Mouse (Mus musculus) megakaryocyte, embryonic 14.5 days (primary cell): ENCODE results near the gene Rin3. TPM values are rescaled to one million over a fixed set of nuclear protein-coding genes. Genes with fewer than 3 reads are reported as not detected.

Experiments used
- H3K27me3 ChIP-seq: replicated peaks from 2 replicates; pipeline ENCODE3; 2012; ENCODE audit warnings: inconsistent platforms
- H3K36me3 ChIP-seq: replicated peaks from 2 replicates; pipeline ENCODE3; 2012; ENCODE audit warnings: low read length, inconsistent platforms, mixed read lengths
- H3K4me1 ChIP-seq: 2 replicates; pipeline ENCODE4 v1.6.1; 2012; ENCODE audit warnings: inconsistent platforms
- H3K4me3 ChIP-seq: replicated peaks from 2 replicates; pipeline ENCODE3; 2012; ENCODE audit warnings: moderate library complexity, mild to moderate bottlenecking, inconsistent platforms
- H3K9me3 ChIP-seq: 2 replicates; pipeline ENCODE4 v1.6.1; 2012; ENCODE audit warnings: inconsistent platforms
- FLI1 ChIP-seq: IDR thresholded peaks from 2 replicates; pipeline ENCODE4 v1.6.1; 2012; ENCODE audit warnings: low read length, inconsistent platforms, mixed read lengths
- GATA1 ChIP-seq: IDR thresholded peaks from 3 replicates; pipeline ENCODE4 v1.6.1; 2012; ENCODE audit warnings: mixed read lengths, low read length, inconsistent platforms, borderline replicate concordance
- polyA plus RNA-seq: library from polyadenylated mRNA; stranded (reverse); fragments of >175 nt; gene quantifications from 2 replicates; pipeline ENCODE4 v1.2.3, GENCODE M21; 2012; ENCODE audit warnings: low replicate concordance; ENCODE audit not compliant: insufficient read depth

Rin3 gene
- polyA plus RNA-seq, 1 experiment: 117 TPM

DNA sequence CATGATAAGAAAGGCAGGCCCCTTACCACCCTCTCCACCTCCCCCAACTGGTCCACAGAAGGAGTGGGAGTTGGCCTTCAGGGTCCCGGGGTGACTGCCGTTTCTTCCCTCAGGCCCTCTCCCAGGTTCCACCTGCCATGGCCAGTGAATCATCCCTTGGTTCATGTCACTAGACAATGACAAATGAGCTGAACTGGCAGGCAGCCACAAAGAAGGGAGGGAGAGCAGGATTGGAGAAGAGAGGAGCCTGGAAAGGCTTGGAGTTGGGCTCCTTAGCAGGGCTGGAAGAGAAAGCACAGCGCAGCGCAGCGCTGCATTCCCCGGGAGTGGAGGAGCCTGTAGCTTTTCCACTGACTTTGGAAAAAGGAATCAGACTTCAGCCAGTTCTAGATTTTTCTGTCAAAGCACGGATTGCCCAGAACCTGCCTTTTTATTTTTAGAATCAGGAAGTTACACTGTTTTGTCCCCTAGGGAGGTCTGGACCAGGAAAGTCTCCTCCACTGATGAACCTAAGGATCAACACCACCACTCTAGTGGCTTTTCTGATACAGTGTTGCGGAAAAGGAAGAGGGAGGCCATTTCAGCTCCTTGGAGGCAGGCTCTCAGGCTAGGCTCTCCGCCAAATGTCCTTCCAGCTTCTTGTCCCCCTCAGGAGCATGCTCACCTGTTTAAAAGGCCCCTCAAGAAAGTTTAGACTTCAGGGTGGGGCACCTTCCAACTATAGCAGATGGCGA, 4.0 kb downstream of the Rin3 start:
- no peaks in the 10 kb centered on the region for H3K27me3 ChIP-seq
- peaks cover 94% of the 10 kb centered on the region for H3K4me1 ChIP-seq
- TF ChIP-seq GATA1 (no peak), FLI1 (no peak)
- H3K36me3 ChIP-seq: peaks cover 70% of the 10 kb centered on the region
- no peaks in the 10 kb centered on the region for H3K9me3 ChIP-seq
- peak overlapping the region; percentile 97 for H3K4me3 ChIP-seq

DNA sequence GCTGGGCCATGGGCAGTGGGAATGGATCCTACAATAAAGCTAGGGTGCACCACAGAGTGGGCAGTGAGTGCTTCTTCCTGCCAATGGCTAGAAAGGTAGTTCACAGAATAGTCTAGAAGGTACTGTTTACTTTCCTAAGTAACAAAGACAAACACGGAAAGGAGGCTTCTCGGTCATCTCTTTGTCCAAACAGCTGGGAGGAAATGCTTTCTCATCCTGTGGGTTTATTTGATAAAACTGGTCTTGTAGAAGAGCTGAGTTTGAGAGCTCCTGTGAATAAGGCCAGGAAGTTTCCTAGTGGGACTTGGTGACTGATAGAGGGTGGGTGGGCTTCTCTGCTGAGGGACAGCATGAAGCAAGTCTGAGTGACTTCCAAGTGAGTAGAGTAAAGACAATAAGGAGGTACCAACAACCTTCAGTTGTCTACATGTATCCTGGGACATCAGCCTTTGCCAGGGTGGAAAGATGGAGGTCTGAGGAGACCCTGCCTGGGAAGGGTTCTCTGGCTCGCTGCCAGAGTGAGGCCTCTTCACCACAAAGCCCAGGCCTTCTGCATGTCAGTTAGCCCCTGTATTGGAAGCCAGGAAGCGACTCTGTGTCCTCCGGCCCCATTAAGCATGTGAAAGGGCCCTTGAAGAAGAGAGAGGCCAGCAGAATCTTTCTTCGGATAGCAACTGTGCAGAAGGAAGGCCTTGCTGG, 5.2 kb downstream of the Rin3 start:
- TF ChIP-seq GATA1 (no peak), FLI1 (peak; percentile 33; the same call in 1 of the 2 replicates)
- peaks cover 82% of the 10 kb centered on the region for H3K36me3 ChIP-seq
- H3K4me1 ChIP-seq: peaks cover 96% of the 10 kb centered on the region
- peak overlapping the region; percentile 86 for H3K4me3 ChIP-seq
- no peaks in the 10 kb centered on the region for H3K9me3 ChIP-seq
- H3K27me3 ChIP-seq: no peaks in the 10 kb centered on the region

DNA sequence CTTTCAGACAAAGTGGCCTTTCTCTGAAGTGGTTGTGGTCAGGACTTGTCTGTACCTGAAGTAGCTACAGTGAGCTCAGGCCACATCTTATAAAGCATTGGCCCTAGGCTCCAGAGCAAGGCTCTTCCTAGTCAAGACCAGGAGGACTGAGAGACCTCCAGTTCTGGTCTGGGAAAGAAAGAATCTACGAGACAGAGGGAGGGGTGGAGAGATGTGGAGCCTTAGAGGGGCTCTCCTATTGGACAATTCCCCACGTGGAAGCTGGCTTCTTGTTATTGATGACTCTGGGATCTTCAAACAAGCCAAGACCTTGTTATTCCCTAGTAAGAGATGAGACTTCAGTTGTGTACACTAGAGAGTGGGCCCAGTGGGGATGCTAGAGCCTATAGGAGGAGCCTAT, 6.0 kb downstream of the Rin3 start:
- H3K27me3 ChIP-seq: no peaks in the 10 kb centered on the region
- no peaks in the 10 kb centered on the region for H3K9me3 ChIP-seq
- peaks cover 90% of the 10 kb centered on the region for H3K36me3 ChIP-seq
- H3K4me1 ChIP-seq: peaks cover 100% of the 10 kb centered on the region
- no peak for TF ChIP-seq GATA1
- no peak for TF ChIP-seq FLI1
- peak overlapping the region; percentile 29 for H3K4me3 ChIP-seq

DNA sequence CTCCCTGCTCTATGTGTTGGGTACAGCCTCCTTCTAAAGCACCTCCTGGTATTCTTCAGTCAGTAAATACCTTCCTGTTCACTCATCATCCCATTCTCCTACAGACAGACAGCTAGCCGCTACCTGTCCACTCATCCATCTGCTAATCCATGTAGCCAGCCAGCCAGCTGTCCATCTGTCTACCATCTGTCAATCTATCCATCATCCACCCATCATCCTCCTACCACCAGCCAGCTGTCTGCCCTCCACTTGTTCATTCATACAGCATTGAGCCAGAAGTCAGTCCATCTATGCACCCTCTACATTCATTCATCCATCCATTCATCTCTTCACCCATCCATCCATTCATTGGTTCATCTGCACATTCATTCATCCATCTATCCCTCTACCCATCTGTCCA, 6.7 kb downstream of the Rin3 start:
- Histone ChIP-seq H3K27me3 (no peaks in the 10 kb centered on the region), H3K4me3 (peak overlapping the region; percentile 78), H3K36me3 (peaks cover 96% of the 10 kb centered on the region), H3K9me3 (no peaks in the 10 kb centered on the region), H3K4me1 (peaks cover 100% of the 10 kb centered on the region)
- no peak for TF ChIP-seq GATA1
- no peak for TF ChIP-seq FLI1

DNA sequence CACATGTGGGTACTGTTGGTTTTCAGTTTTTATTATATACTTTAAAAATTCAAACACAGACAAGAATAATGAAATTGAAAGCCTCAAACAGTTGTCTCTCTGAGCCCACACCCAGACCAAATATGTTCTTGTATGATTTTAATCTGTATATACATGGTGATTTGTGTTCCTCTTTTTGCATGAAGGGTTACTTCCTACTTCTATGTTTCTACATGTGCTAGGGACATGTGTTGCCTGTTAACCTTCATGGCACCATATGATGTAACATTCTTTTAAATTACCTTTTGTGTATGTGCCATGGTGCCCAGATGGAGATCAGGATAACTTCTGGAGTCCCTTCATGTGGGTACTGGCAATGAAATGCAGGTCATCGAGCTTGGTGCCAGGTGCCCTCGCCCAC, 7.8 kb downstream of the Rin3 start:
- no peaks in the 10 kb centered on the region for H3K27me3 ChIP-seq
- H3K4me1 ChIP-seq: peaks cover 100% of the 10 kb centered on the region
- TF ChIP-seq GATA1: no peak
- TF ChIP-seq FLI1: no peak
- peaks cover 96% of the 10 kb centered on the region for H3K36me3 ChIP-seq
- no peaks in the 10 kb centered on the region for H3K9me3 ChIP-seq
- peak overlapping the region; percentile 55 for H3K4me3 ChIP-seq

DNA sequence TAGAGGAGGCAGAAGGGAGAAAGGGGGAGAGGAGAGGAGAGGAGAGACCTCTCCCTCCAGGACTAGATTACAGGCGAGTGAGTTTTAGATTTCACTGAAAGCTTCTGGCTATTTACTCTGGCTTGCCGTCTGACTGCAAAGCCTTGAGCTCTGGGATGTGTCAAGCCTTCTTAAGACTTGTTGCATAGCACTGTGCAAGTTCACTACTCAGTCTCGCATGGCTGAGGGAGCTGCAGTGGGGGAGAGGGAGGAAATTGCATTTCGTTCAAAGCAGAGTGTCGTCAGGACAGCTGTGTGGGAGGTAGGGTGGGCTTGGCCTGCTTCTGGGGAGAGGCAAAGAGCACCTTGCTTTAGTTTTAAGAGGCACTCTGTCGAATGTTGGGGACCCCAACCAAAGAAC, 8.8 kb downstream of the Rin3 start:
- Histone ChIP-seq H3K27me3 (no peaks in the 10 kb centered on the region), H3K9me3 (no peaks in the 10 kb centered on the region), H3K36me3 (peaks cover 94% of the 10 kb centered on the region), H3K4me1 (peaks cover 100% of the 10 kb centered on the region), H3K4me3 (peak overlapping the region; percentile 81)
- TF ChIP-seq FLI1 (no peak), GATA1 (no peak)

DNA sequence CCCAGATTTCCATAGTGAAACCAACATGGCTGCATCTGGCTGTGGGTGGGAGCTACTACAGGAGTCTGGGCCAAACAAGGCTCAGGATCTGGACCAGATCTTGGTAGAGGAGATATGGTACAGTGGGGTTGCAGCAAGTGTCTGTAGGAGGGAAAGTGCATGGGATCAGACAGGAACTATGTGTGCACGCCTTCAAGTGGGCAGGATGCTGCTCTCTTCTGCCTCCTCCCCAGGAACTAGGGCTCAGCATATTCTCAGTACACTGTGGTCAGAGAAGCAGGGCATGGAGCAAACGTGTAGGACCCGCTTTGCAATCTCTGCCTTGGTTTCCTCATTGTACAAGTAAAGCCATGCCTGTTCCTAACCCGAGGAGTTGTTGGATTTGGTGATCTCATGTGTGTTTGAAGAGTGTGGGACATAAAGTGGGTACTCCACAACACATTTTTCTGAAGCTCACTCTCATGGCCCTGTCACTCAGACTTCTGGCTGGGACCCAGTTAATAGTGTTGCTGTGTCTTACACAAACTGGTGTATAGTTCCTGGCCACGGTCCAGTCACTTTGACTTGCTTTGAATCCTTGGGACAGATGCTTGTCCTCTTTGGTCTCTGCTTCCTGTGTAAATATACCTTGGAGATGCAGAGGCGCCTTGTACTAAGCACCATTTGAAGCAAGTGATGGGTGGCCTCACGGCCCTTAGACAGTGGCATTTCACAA, 9.8 kb downstream of the Rin3 start:
- peaks cover 100% of the 10 kb centered on the region for H3K4me1 ChIP-seq
- no peak for TF ChIP-seq FLI1
- H3K9me3 ChIP-seq: no peaks in the 10 kb centered on the region
- peak overlapping the region; percentile 81 for H3K4me3 ChIP-seq
- H3K27me3 ChIP-seq: no peaks in the 10 kb centered on the region
- peaks cover 94% of the 10 kb centered on the region for H3K36me3 ChIP-seq

DNA sequence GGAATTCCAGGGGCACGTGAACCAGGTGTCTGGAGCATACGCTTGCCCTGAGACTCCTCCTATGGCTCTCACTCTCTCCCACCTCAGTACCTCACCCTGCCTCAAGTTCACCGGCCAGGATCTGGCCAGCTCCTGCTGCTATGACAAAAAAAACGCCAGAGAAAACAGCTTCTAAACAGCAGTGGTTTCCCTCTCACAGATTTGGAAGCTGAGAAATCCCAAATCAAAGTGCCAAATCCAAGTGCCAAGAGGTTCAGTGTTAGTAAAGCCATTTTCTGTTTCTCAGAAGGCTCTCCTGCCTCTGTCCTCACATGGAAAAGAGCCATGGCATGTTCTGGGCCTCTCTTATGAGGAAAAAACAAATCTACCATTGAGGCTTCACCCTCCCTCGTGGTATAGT, 11.8 kb downstream of the Rin3 start:
- H3K4me3 ChIP-seq: peak overlapping the region; percentile 48
- H3K4me1 ChIP-seq: peaks cover 100% of the 10 kb centered on the region
- no peaks in the 10 kb centered on the region for H3K27me3 ChIP-seq
- no peaks in the 10 kb centered on the region for H3K9me3 ChIP-seq
- no peak for TF ChIP-seq FLI1
- TF ChIP-seq GATA1: no peak
- peaks cover 92% of the 10 kb centered on the region for H3K36me3 ChIP-seq

DNA sequence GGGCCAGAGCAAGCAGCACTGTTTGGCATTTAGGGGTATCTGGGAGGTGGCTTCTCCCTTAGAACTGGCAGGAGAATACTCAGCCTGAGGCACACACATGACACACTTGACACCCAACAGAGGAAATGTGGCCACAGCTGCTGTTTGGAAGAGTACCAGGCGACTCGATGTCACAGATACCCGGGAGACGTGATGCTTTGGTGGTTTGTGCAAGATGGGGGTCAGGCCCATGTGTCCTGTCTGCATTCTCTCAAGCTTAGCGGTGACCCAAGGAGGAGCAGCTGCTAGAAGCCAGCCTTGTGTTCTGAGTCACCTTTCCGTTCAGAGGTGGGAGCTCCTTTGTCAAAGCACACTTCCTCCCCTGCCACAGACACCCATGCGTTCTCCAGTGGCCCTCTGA, 12.4 kb downstream of the Rin3 start:
- Histone ChIP-seq H3K36me3 (peaks cover 92% of the 10 kb centered on the region), H3K4me1 (peaks cover 100% of the 10 kb centered on the region)
- TF ChIP-seq FLI1: no peak
- no peak for TF ChIP-seq GATA1

DNA sequence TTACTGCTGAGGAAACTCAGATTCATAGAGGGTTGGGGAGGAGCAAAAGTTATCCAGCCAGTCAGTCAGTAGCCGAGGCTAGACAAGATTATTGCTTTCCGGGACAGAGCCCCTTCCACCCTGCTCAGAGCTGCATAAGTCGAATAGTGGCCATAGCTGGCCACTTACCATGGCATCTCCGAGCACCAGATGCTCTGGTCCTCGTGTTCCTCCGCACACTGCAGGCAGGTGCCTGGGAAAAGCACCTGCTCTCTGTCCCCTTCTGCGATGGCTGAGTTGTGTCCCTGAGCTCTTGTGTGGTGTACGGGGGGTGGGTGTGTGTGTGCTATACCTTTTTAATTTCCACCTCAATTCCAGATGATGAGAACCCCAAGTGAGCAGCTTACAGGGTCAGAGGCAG, 12.8 kb downstream of the Rin3 start:
- no peak for TF ChIP-seq FLI1
- no peak for TF ChIP-seq GATA1
- H3K4me1 ChIP-seq: peaks cover 100% of the 10 kb centered on the region
- H3K36me3 ChIP-seq: peaks cover 92% of the 10 kb centered on the region
- no peaks in the 10 kb centered on the region for H3K27me3 ChIP-seq
- H3K4me3 ChIP-seq: no peak overlapping the region
- H3K9me3 ChIP-seq: no peaks in the 10 kb centered on the region

More for the DNA sequence above, 12.4 kb downstream of the Rin3 start:
- H3K27me3 ChIP-seq: no peaks in the 10 kb centered on the region
- H3K4me3 ChIP-seq: peak overlapping the region; percentile 38
- H3K9me3 ChIP-seq: no peaks in the 10 kb centered on the region
